Mouse (Mus musculus): ENCODE results near the gene C330007P06Rik. TPM values are rescaled to one million over a fixed set of nuclear protein-coding genes. Genes with fewer than 3 reads are reported as not detected.

Gene C330007P06Rik
- polyA plus RNA-seq, 1 experiment from 2014 or later: 30.3 TPM

- peak; percentile 92 for ATAC-seq (ENCODE audit: insufficient read depth, low FRiP score)
- Histone ChIP-seq H3K9me3 (replicated peaks; ENCODE audit: control insufficient read depth, low read length) (no peaks in the 10 kb centered on the region), H3K4me3 (replicated peaks; ENCODE audit: low read length) (peak within 1 kb of the TSS; percentile 68), H3K4me1 (ENCODE audit: control insufficient read depth, insufficient read depth, low read length) (no peaks in the 10 kb centered on the region), H3K27me3 (ENCODE audit: control insufficient read depth, insufficient read depth, low read length) (no peaks in the 10 kb centered on the region), H3K9ac (ENCODE audit: low read length) (peak within 1 kb of the TSS; percentile 80), H3K27ac (ENCODE audit: low read length) (peak within 1 kb of the TSS; percentile 92), H3K36me3 (ENCODE audit: control insufficient read depth, insufficient read depth, low read length) (no peaks in the 10 kb centered on the region), H3K4me2 (ENCODE audit: low read depth, low read length) (peak within 1 kb of the TSS; percentile 58)
- 9% methylated on average over 41 of the region's 41 CpGs for WGBS
Observed at GRCm38 (mm10) chrX:36795424-36796162, 78.3 kb downstream of the C330007P06Rik start, which contains the start of gene Slc25a5. Slc25a5 (plus strand) TSS chrX:36795651.

- Histone ChIP-seq H3K27ac (ENCODE audit: low read length) (no peak overlapping the region), H3K4me3 (replicated peaks; ENCODE audit: low read length) (no peak overlapping the region), H3K9ac (ENCODE audit: low read length) (no peak overlapping the region), H3K4me1 (ENCODE audit: control insufficient read depth, insufficient read depth, low read length) (no peaks in the 10 kb centered on the region), H3K36me3 (ENCODE audit: control insufficient read depth, insufficient read depth, low read length) (no peaks in the 10 kb centered on the region), H3K9me3 (replicated peaks; ENCODE audit: control insufficient read depth, low read length) (no peaks in the 10 kb centered on the region), H3K4me2 (ENCODE audit: low read depth, low read length) (no peak overlapping the region), H3K27me3 (ENCODE audit: control insufficient read depth, insufficient read depth, low read length) (no peaks in the 10 kb centered on the region)
- ATAC-seq (ENCODE audit: insufficient read depth, low FRiP score): no peak
- WGBS: 67% methylated on average over 5 of the region's 5 CpGs
Observed at GRCm38 (mm10) chrX:36794571-36794970, 79.3 kb downstream of the C330007P06Rik start.

- H3K4me1 ChIP-seq (ENCODE audit: control insufficient read depth, insufficient read depth, low read length): no peaks in the 10 kb centered on the region
- H3K9me3 ChIP-seq (replicated peaks; ENCODE audit: control insufficient read depth, low read length): no peaks in the 10 kb centered on the region
- no peak overlapping the region for H3K4me2 ChIP-seq (ENCODE audit: low read depth, low read length)
- H3K27me3 ChIP-seq (ENCODE audit: control insufficient read depth, insufficient read depth, low read length): no peaks in the 10 kb centered on the region
- WGBS: 60% methylated on average over 4 of the region's 4 CpGs
- no peak overlapping the region for H3K4me3 ChIP-seq (replicated peaks; ENCODE audit: low read length)
- no peak overlapping the region for H3K27ac ChIP-seq (ENCODE audit: low read length)
- no peak overlapping the region for H3K9ac ChIP-seq (ENCODE audit: low read length)
- no peaks in the 10 kb centered on the region for H3K36me3 ChIP-seq (ENCODE audit: control insufficient read depth, insufficient read depth, low read length)
- ATAC-seq (ENCODE audit: insufficient read depth, low FRiP score): no peak
Observed at GRCm38 (mm10) chrX:36789360-36789759, 84.6 kb downstream of the C330007P06Rik start.

GRCm38 (mm10) chrX:36777694-36778093, 96.2 kb downstream of the C330007P06Rik start:
- ATAC-seq (ENCODE audit: insufficient read depth, low FRiP score): no peak
- H3K4me3 ChIP-seq (replicated peaks; ENCODE audit: low read length): no peak overlapping the region
- H3K27ac ChIP-seq (ENCODE audit: low read length): no peak overlapping the region
- H3K4me1 ChIP-seq (ENCODE audit: control insufficient read depth, insufficient read depth, low read length): no peaks in the 10 kb centered on the region
- H3K27me3 ChIP-seq (ENCODE audit: control insufficient read depth, insufficient read depth, low read length): no peaks in the 10 kb centered on the region
- no peak overlapping the region for H3K9ac ChIP-seq (ENCODE audit: low read length)
- H3K9me3 ChIP-seq (replicated peaks; ENCODE audit: control insufficient read depth, low read length): no peaks in the 10 kb centered on the region
- 74% methylated on average over 4 of the region's 4 CpGs for WGBS
- no peaks in the 10 kb centered on the region for H3K36me3 ChIP-seq (ENCODE audit: control insufficient read depth, insufficient read depth, low read length)
- H3K4me2 ChIP-seq (ENCODE audit: low read depth, low read length): no peak overlapping the region

- no peak for ATAC-seq (ENCODE audit: insufficient read depth, low FRiP score)
- Histone ChIP-seq H3K9me3 (replicated peaks; ENCODE audit: control insufficient read depth, low read length) (no peaks in the 10 kb centered on the region), H3K4me1 (ENCODE audit: control insufficient read depth, insufficient read depth, low read length) (no peaks in the 10 kb centered on the region), H3K4me2 (ENCODE audit: low read depth, low read length) (no peak overlapping the region), H3K27ac (ENCODE audit: low read length) (no peak overlapping the region), H3K9ac (ENCODE audit: low read length) (no peak overlapping the region), H3K4me3 (replicated peaks; ENCODE audit: low read length) (no peak overlapping the region), H3K36me3 (ENCODE audit: control insufficient read depth, insufficient read depth, low read length) (no peaks in the 10 kb centered on the region), H3K27me3 (ENCODE audit: control insufficient read depth, insufficient read depth, low read length) (no peaks in the 10 kb centered on the region)
- 89% methylated on average over 5 of the region's 5 CpGs for WGBS
Observed at GRCm38 (mm10) chrX:36775520-36775919, 98.4 kb downstream of the C330007P06Rik start.

Other genes with a start within 250 kb of the C330007P06Rik start
- gene Akap17b, start 228.7 kb downstream of the C330007P06Rik start, polyA plus RNA-seq (2015; fragmentation: Nextera tagmentation; extraction: Ambion mirVana): 1.6 and 1.8 TPM in 2 replicates
- 1.6 and 1.8 TPM in 2 replicates for gene Slc25a43, start 130.5 kb downstream of the C330007P06Rik start, polyA plus RNA-seq (2015; fragmentation: Nextera tagmentation; extraction: Ambion mirVana)
- gene Slc25a5, start 78.5 kb downstream of the C330007P06Rik start, polyA plus RNA-seq (2015; fragmentation: Nextera tagmentation; extraction: Ambion mirVana): 691 and 733 TPM in 2 replicates
- 105 and 107 TPM in 2 replicates for gene Ube2a, start 211 bp downstream of the C330007P06Rik start, polyA plus RNA-seq (2015; fragmentation: Nextera tagmentation; extraction: Ambion mirVana)
- 1.2 and 1.3 TPM in 2 replicates for gene Nkrf, start 28.8 kb upstream of the C330007P06Rik start, polyA plus RNA-seq (2015; fragmentation: Nextera tagmentation; extraction: Ambion mirVana)
- gene Sept6, start 117.7 kb upstream of the C330007P06Rik start, polyA plus RNA-seq (2015; fragmentation: Nextera tagmentation; extraction: Ambion mirVana): 15.0 and 15.6 TPM in 2 replicates
- not detected in 2 replicates for gene Sowahd, start 174.7 kb upstream of the C330007P06Rik start, polyA plus RNA-seq (2015; fragmentation: Nextera tagmentation; extraction: Ambion mirVana)
- 438 and 576 TPM in 2 replicates for gene Rpl39, start 211.3 kb upstream of the C330007P06Rik start, polyA plus RNA-seq (2015; fragmentation: Nextera tagmentation; extraction: Ambion mirVana)
- 15.4 and 19.4 TPM in 2 replicates for gene Upf3b, start 236.2 kb upstream of the C330007P06Rik start, polyA plus RNA-seq (2015; fragmentation: Nextera tagmentation; extraction: Ambion mirVana)

All from stomach, embryonic 16.5 days (tissue).